Mouse (Mus musculus) midbrain, embryonic 14.5 days (tissue): Measurements from ENCODE around the gene Tnfrsf13b. TPM values are rescaled to one million over a fixed set of nuclear protein-coding genes. Genes with fewer than 3 reads are reported as not detected.
"Not testable (repeated sequence)": the region's sequence is repeated elsewhere in the genome, so short reads cannot be mapped to it uniquely, and the experiment has no call there.

ENCODE experiments used
- ATAC-seq: fragments of 200-750 bp; cut with Nextera tagmentation; 2 replicates; pipeline ENCODE4 v1.8.0; 2017; ENCODE audit warnings: moderate number of reproducible peaks, moderate library complexity; ENCODE audit not compliant: low FRiP score, low TSS enrichment
- DNase-seq: peaks from one replicate; pipeline ENCODE4 v3.0.0-alpha.2; 2015
- H3K27ac ChIP-seq: fragments of 300-500 bp; sonication (generic); replicated peaks from 2 replicates; pipeline ENCODE4 v1.5.1; 2014; ENCODE audit warnings: mild to moderate bottlenecking, low read depth, low read length, moderate library complexity
- H3K27me3 ChIP-seq: fragments of 300-500 bp; sonication (generic); 2 replicates; pipeline ENCODE4 v1.6.1; 2014; ENCODE audit warnings: low read length, control low read depth, mixed read lengths; ENCODE audit not compliant: control insufficient read depth, insufficient read depth
- H3K36me3 ChIP-seq: fragments of 300-500 bp; sonication (generic); 2 replicates; pipeline ENCODE4 v1.6.1; 2014; ENCODE audit warnings: low read length, control low read depth; ENCODE audit not compliant: control insufficient read depth, insufficient read depth
- H3K4me1 ChIP-seq: fragments of 300-500 bp; sonication (generic); 2 replicates; pipeline ENCODE4 v1.6.1; 2014; ENCODE audit warnings: mild to moderate bottlenecking, antibody characterized with exemption, low read length, control low read depth; ENCODE audit not compliant: control insufficient read depth, insufficient read depth
- H3K4me2 ChIP-seq: fragments of 300-500 bp; sonication (generic); 2 replicates; pipeline ENCODE4 v1.6.1; 2014; ENCODE audit warnings: mild to moderate bottlenecking, low read length, moderate library complexity
- H3K4me3 ChIP-seq: fragments of 300-500 bp; sonication (generic); replicated peaks from 2 replicates; pipeline ENCODE4 v1.5.1; 2014; ENCODE audit warnings: low read depth, low read length
- H3K9ac ChIP-seq: fragments of 300-500 bp; sonication (generic); replicated peaks from 2 replicates; pipeline ENCODE4 v1.6.1; 2014; ENCODE audit warnings: mild to moderate bottlenecking, low read length, moderate library complexity
- H3K9me3 ChIP-seq: fragments of 300-500 bp; sonication (generic); 2 replicates; pipeline ENCODE4 v1.6.1; 2016; ENCODE audit warnings: low read length, control low read depth, mixed read lengths; ENCODE audit not compliant: control insufficient read depth
- WGBS: fragments of 180-500 bp; shearing (Covaris S2); extraction: QIAGEN DNeasy Blood & Tissue Kit; methylation state at CpG from one replicate; pipeline ENCODE4 v1.1.7; 2014; 5-methylcytosine and 5-hydroxymethylcytosine counted together
- polyA plus RNA-seq: library from polyadenylated mRNA; unstranded; fragments of >200 nt; fragmentation: Nextera tagmentation; extraction: Ambion mirVana; gene quantifications from 2 replicates; pipeline ENCODE4 v1.2.1, GENCODE M21; 2014

Gene Tnfrsf13b
- polyA plus RNA-seq, 1 experiment from 2014 or later, result 2.0 TPM

DNA sequence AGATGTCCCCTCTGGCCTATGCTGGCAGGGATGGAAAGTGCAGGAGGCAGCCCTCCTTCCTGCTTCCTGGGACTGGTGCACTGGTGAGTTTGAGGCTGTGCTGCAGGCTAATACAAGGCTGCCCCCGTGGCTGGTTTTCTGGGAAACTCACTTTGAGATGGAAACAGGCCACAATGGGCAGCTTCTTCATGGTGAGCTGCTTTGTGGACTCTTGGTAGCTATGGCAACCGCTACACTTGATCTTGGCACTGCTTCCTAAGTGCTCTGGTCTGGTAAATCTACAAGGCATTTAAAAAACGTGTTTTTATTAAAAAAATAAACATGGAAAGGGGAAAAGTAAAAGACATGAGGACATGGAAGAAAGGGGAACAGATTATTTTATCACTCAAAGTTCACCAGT, 31.6 kb downstream of the Tnfrsf13b start:
- no peak overlapping the region for H3K27ac ChIP-seq
- DNase-seq (peak; percentile 44), ATAC-seq (no peak)
- H3K27me3 ChIP-seq, result no peaks in the 10 kb centered on the region
- no peak overlapping the region for H3K4me3 ChIP-seq
- no peak overlapping the region for H3K9ac ChIP-seq
- H3K36me3 ChIP-seq, result peaks cover 100% of the 10 kb centered on the region
- H3K4me2 ChIP-seq, result no peak overlapping the region
- no peaks in the 10 kb centered on the region for H3K4me1 ChIP-seq
- H3K9me3 ChIP-seq, result no peaks in the 10 kb centered on the region
- 60% methylated on average over 3 of the region's 3 CpGs for WGBS

DNA sequence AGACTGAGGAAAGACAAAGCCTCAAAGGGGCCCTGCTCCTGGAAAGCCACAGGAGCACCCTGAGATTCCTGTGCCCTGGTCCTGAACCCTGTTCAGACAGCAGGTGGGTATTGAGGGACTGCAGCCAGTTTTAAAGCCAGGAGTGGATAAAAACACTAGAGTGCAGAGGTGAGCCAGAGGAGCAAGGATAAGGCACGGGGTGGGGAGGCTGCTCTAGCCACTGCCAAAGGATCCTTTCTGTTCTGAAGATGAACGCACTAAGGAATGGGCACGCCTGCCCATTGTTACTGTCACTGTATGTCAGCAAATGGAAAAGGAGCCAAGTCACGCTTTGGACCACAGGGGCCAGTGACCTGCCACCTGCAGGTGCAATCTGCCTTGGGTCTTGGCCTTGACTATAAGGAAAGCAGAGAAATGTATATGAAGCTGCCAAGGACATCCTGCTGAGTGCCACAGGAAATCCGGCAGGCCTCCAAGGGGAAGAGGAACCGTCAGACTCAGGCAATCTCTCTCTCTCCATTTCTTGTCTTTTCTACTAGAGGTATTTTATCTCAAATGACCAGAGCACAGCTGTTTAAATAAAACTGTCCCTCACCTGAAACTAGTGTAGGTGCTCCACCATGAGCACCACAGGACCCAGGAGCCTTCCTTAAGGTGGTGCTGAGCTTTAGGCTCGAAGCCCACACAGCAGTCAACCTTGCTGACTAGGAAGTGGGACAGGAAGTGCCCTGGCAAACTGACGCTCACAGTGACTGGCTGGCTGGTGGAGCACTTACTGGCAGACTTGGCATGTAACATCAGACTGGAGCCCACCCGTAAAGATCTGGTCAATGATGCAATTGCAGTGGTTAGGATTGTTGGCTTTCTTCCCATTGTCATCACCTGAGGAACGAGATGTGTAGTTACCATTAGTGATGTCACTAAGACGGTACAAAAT, 33.5 kb downstream of the Tnfrsf13b start:
- Histone ChIP-seq H3K27me3 (no peaks in the 10 kb centered on the region), H3K27ac (no peak overlapping the region), H3K9ac (no peak overlapping the region), H3K4me2 (no peak overlapping the region), H3K4me1 (no peaks in the 10 kb centered on the region), H3K36me3 (peaks cover 100% of the 10 kb centered on the region), H3K4me3 (no peak overlapping the region), H3K9me3 (no peaks in the 10 kb centered on the region)
- 88% methylated on average over 11 of the region's 11 CpGs for WGBS
- DNase-seq (no peak), ATAC-seq (no peak)

DNA sequence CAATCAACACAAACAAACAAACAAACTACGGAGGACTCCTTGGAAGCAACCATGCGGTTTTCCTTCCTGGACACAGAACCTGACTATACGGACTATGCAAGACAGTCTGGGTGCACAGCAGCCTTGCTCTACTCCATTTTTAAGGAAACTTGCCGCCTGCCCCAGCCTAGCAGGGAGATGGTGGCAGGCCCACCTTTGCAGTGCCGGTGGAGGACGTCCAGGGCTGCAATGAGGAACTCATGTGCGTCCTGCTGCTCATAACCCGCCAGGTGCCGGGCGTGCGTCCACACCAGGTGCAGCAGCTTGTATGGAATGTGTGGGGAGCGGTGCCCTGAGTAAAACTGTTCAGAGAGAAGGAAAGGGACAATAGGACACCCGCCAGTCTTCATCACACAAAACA, 34.6 kb downstream of the Tnfrsf13b start:
- Histone ChIP-seq H3K4me2 (no peak overlapping the region), H3K4me1 (no peaks in the 10 kb centered on the region), H3K9me3 (no peaks in the 10 kb centered on the region), H3K9ac (no peak overlapping the region), H3K4me3 (no peak overlapping the region), H3K27ac (no peak overlapping the region), H3K27me3 (no peaks in the 10 kb centered on the region), H3K36me3 (peaks cover 100% of the 10 kb centered on the region)
- DNase-seq (no peak), ATAC-seq (no peak)
- WGBS, result 94% methylated on average over 13 of the region's 13 CpGs

DNA sequence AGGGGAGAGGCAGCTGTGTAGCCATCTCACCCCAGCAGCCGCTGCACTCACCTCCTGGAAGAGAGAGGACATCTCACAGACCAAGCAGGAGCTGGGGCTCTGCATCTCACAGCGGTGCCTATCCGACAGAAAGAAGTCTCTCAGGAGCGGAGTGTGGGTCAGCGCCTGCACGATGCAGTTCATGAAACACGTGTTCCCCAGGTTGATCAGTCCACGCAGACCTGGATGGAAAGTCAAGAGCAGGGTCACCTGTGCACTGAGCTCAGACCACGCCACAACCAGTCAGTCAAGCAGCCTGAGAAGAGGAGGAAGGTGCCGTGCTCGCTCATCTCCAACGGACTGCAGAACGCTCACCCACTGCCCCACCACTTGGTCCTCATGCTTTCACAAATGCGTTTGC, 36.2 kb downstream of the Tnfrsf13b start:
- no peak overlapping the region for H3K27ac ChIP-seq
- ATAC-seq (no peak), DNase-seq (no peak)
- H3K27me3 ChIP-seq, result no peaks in the 10 kb centered on the region
- no peak overlapping the region for H3K4me2 ChIP-seq
- H3K9ac ChIP-seq, result no peak overlapping the region
- H3K4me3 ChIP-seq, result no peak overlapping the region
- H3K9me3 ChIP-seq, result no peaks in the 10 kb centered on the region
- no peaks in the 10 kb centered on the region for H3K4me1 ChIP-seq
- peaks cover 100% of the 10 kb centered on the region for H3K36me3 ChIP-seq
- WGBS, result 96% methylated on average over 14 of the region's 14 CpGs

DNA sequence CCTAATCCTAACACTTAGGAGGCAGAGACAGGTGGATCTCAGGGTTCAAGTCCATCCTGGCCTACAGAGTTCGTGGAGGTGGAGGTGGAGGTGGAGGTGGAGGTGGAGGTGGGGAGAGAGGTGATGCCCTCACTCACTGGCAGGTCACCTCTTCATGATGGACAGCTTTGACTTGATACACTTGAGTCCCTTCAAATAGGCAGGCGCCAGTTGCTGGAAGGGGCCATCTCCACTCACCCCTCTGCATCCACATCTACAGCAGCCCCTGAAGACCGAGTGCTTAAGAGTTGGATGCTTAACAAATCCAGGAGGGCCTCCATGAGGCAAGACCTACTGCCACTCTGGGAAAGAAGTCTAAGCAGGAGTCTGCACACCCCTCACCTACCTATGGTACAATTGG, 36.8 kb downstream of the Tnfrsf13b start:
- Histone ChIP-seq H3K27me3 (no peaks in the 10 kb centered on the region), H3K36me3 (peaks cover 99% of the 10 kb centered on the region), H3K27ac (no peak overlapping the region), H3K9ac (no peak overlapping the region), H3K4me1 (no peaks in the 10 kb centered on the region; the same call in 1 of the 2 replicates), H3K4me3 (no peak overlapping the region), H3K9me3 (no peaks in the 10 kb centered on the region), H3K4me2 (no peak overlapping the region)
- ATAC-seq, result no peak
- DNase-seq, result no peak
- 91% methylated on average over 3 of the region's 3 CpGs for WGBS

DNA sequence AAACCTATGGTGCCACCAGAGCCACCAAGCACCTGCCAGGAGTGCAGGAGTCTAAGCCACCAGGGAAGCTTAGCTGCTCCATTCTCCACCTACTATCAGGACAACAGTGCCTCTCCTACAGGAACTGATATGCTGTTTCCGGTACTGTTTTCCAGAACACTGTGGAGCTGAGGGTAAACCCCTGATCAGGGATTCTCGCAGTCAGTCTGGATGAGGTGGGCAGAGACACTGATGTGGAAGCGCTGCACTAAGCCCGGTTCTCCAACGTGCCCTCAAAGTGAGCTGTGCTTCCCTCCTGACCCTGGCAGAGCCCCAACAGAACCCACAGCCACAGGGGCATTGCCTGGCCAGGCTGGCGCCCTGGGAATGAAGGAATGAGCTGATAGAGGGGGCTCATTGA, 37.8 kb downstream of the Tnfrsf13b start:
- Histone ChIP-seq H3K27ac (no peak overlapping the region), H3K9me3 (no peaks in the 10 kb centered on the region), H3K27me3 (no peaks in the 10 kb centered on the region), H3K4me2 (no peak overlapping the region), H3K4me3 (no peak overlapping the region), H3K4me1 (peaks cover 7% of the 10 kb centered on the region; the same call in 1 of the 2 replicates), H3K9ac (no peak overlapping the region), H3K36me3 (peaks cover 88% of the 10 kb centered on the region)
- ATAC-seq, result no peak
- DNase-seq, result no peak
- 95% methylated on average over 6 of the region's 6 CpGs for WGBS

DNA sequence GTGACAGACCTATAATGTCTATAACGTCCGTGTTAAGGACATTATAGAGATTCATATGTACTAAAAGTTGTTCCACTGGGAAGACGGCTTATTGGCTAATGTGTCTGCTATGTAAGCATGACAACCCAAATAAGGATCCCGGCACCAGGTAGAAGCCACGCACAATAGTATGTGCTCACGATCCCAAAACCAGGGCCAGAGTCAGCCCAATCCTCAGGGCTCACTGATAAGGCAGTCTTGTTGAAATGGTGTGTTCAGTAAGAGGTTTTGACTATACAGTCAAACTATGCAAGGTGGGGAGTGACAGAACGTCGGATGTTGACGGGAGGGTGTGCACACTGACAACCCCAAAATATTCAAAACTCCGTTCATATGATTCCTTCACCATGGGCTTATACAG, 38.3 kb downstream of the Tnfrsf13b start:
- H3K27me3 ChIP-seq, result no peaks in the 10 kb centered on the region
- ATAC-seq (no peak), DNase-seq (no peak)
- no peak overlapping the region for H3K27ac ChIP-seq
- H3K4me1 ChIP-seq, result peaks cover 12% of the 10 kb centered on the region; the same call in 1 of the 2 replicates
- H3K9ac ChIP-seq, result no peak overlapping the region
- H3K9me3 ChIP-seq, result no peaks in the 10 kb centered on the region
- 94% methylated on average over 10 of the region's 10 CpGs for WGBS
- no peak overlapping the region for H3K4me2 ChIP-seq
- no peak overlapping the region for H3K4me3 ChIP-seq
- peaks cover 83% of the 10 kb centered on the region for H3K36me3 ChIP-seq

DNA sequence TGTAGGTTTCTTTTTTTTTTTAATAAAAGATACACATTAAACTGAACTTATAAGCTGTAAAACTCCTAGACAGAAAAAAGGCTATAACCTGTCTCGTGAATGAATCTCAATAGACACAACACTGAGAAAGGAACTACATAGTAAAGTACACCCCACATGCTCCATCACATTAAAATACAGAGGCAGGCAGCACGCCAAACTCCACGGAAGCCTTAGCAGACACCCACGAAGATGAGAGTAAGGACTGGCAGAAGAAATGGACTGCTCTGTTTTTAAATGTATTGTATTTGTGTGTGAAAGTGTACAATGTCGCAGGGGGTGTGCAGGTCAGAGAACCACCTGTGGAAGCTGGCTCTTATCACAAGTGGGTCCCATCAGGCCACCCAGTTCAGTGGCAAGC, 43.6 kb downstream of the Tnfrsf13b start:
- H3K4me3 ChIP-seq, result no peak overlapping the region
- H3K4me2 ChIP-seq, result no peak overlapping the region
- H3K4me1 ChIP-seq, result peaks cover 42% of the 10 kb centered on the region
- H3K27me3 ChIP-seq, result no peaks in the 10 kb centered on the region
- ATAC-seq (no peak), DNase-seq (no peak)
- peaks cover 33% of the 10 kb centered on the region for H3K36me3 ChIP-seq
- WGBS, result 85% methylated on average over 5 of the region's 5 CpGs
- no peak overlapping the region for H3K9ac ChIP-seq
- H3K27ac ChIP-seq, result no peak overlapping the region
- no peaks in the 10 kb centered on the region for H3K9me3 ChIP-seq

DNA sequence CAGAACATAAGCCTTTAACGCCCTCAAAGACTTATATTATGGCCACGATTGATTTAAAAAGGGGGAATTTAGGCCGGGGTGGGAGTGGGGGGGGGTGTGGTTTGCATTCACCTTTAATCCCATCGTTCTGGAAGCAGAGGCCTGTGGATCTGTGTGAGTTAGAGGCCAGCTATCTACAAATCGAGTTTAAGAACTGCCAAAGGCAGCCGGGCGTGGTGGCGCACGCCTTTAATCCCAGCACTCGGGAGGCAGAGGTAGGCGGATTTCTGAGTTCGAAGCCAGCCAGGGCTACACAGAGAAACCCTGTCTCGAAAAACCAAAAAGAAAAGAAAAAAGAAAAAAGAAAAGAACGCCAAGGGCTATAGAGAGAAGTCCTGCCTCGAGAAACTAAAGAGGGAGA, 46.9 kb downstream of the Tnfrsf13b start:
- not testable (repeated sequence) for H3K27me3 ChIP-seq, H3K27ac ChIP-seq, H3K36me3 ChIP-seq, ATAC-seq, H3K9me3 ChIP-seq
- Histone ChIP-seq H3K4me2 (peak overlapping the region; percentile 63), H3K4me3 (peak overlapping the region; percentile 100), H3K4me1 (peaks cover 42% of the 10 kb centered on the region), H3K9ac (peak overlapping the region; percentile 100; the same call in 1 of the 2 replicates)
- 17% methylated on average over 15 of the region's 15 CpGs for WGBS
- DNase-seq, result peak; percentile 14
